Mouse (Mus musculus) stomach, embryonic 14.5 days (tissue): ENCODE results near the gene Hist1h2af. TPM values are rescaled to one million over a fixed set of nuclear protein-coding genes. Genes with fewer than 3 reads are reported as not detected.
"Not testable (repeated sequence)": the region's sequence is repeated elsewhere in the genome, so short reads cannot be mapped to it uniquely, and the experiment has no call there.

ENCODE experiments used
- ATAC-seq: fragments of 200-750 bp; cut with Nextera tagmentation; 2 replicates; pipeline ENCODE4 v1.8.0; 2017; ENCODE audit warnings: low read depth, moderate TSS enrichment; ENCODE audit not compliant: insufficient number of reproducible peaks, insufficient read depth, low FRiP score
- H3K27ac ChIP-seq: fragments of 300-500 bp; sonication (generic); 2 replicates; pipeline ENCODE4 v1.5.1; 2014; ENCODE audit warnings: mild to moderate bottlenecking, low read length, moderate library complexity, mixed read lengths
- H3K27me3 ChIP-seq: fragments of 300-500 bp; sonication (generic); 2 replicates; pipeline ENCODE4 v1.6.1; 2014; ENCODE audit warnings: low read length, control low read depth, mixed read lengths; ENCODE audit not compliant: control insufficient read depth, insufficient read depth
- H3K36me3 ChIP-seq: fragments of 300-500 bp; sonication (generic); 2 replicates; pipeline ENCODE4 v1.6.1; 2014; ENCODE audit warnings: mild to moderate bottlenecking, control low read depth, low read length, moderate library complexity, mixed read lengths; ENCODE audit not compliant: control insufficient read depth, insufficient read depth
- H3K4me1 ChIP-seq: fragments of 300-500 bp; sonication (generic); 2 replicates; pipeline ENCODE4 v1.6.1; 2014; ENCODE audit warnings: low read length, control low read depth, mixed read lengths; ENCODE audit not compliant: control insufficient read depth, insufficient read depth
- H3K4me2 ChIP-seq: fragments of 300-500 bp; sonication (generic); replicated peaks from 2 replicates; pipeline ENCODE4 v1.6.1; 2014; ENCODE audit warnings: low read depth, low read length, control low read depth
- H3K4me3 ChIP-seq: fragments of 300-500 bp; sonication (generic); 2 replicates; pipeline ENCODE4 v1.5.1; 2014; ENCODE audit warnings: low read depth, low read length, control low read depth
- H3K9ac ChIP-seq: fragments of 300-500 bp; sonication (generic); replicated peaks from 2 replicates; pipeline ENCODE4 v1.6.1; 2014; ENCODE audit warnings: low read depth, mild to moderate bottlenecking, control low read depth, low read length, moderate library complexity, mixed read lengths
- H3K9me3 ChIP-seq: fragments of 300-500 bp; sonication (generic); 2 replicates; pipeline ENCODE4 v1.6.1; 2016; ENCODE audit warnings: low read depth, low read length, control low read depth; ENCODE audit not compliant: control insufficient read depth
- WGBS: fragments of 180-500 bp; shearing (Covaris S2); extraction: QIAGEN DNeasy Blood & Tissue Kit; methylation state at CpG from one replicate; pipeline ENCODE4 v1.1.7; 2014; 5-methylcytosine and 5-hydroxymethylcytosine counted together
- polyA plus RNA-seq: library from polyadenylated mRNA; unstranded; fragments of >200 nt; fragmentation: Nextera tagmentation; extraction: Ambion mirVana; gene quantifications from 2 replicates; pipeline ENCODE4 v1.2.1, GENCODE M21; 2014

The Hist1h2af gene
- polyA plus RNA-seq, 1 experiment from 2014 or later: 14.1 TPM

- not testable (repeated sequence) for H3K27me3 ChIP-seq, H3K9me3 ChIP-seq, H3K4me1 ChIP-seq, H3K36me3 ChIP-seq
- under 1% methylated on average over 26 of the region's 42 CpGs for WGBS
- peak; percentile 96 for ATAC-seq
- Histone ChIP-seq H3K4me2 (peak within 1 kb of the TSS; percentile 59), H3K4me3 (peak within 1 kb of the TSS; percentile 38), H3K9ac (peak within 1 kb of the TSS; percentile 57), H3K27ac (peak within 1 kb of the TSS; percentile 94)
Observed at GRCm38 (mm10) chr13:23542999-23543607, 9.4 kb downstream of the Hist1h2af start, which contains the start of gene Hist1h2bh. Gene Hist1h2bh, minus strand, starts transcription at chr13:23543392.

GRCm38 (mm10) chr13:23543965-23544786, 10.5 kb downstream of the Hist1h2af start, which contains the start of gene Hist1h3f:
Gene Hist1h3f, plus strand, starts transcription at chr13:23544052.
- H3K4me2 ChIP-seq: peak within 1 kb of the TSS; percentile 59
- H3K9ac ChIP-seq: peak within 1 kb of the TSS; percentile 57
- WGBS: under 1% methylated on average over 24 of the region's 45 CpGs
- H3K27ac ChIP-seq: peak within 1 kb of the TSS; percentile 94
- peak; percentile 91 for ATAC-seq
- no peaks in the 10 kb centered on the region for H3K36me3 ChIP-seq
- H3K27me3 ChIP-seq: no peaks in the 10 kb centered on the region
- no peaks in the 10 kb centered on the region for H3K9me3 ChIP-seq
- H3K4me3 ChIP-seq: peak within 1 kb of the TSS; percentile 38
- no peaks in the 10 kb centered on the region for H3K4me1 ChIP-seq

- peak overlapping the region; percentile 28; the same call in 1 of the 2 replicates for H3K4me2 ChIP-seq
- H3K27ac ChIP-seq: peak overlapping the region; percentile 94
- not testable (repeated sequence) for ATAC-seq, H3K4me1 ChIP-seq, H3K9me3 ChIP-seq, H3K36me3 ChIP-seq, H3K9ac ChIP-seq, H3K27me3 ChIP-seq
- peak overlapping the region; percentile 32 for H3K4me3 ChIP-seq
- WGBS: 1% methylated on average over 11 of the region's 14 CpGs
Observed at GRCm38 (mm10) chr13:23544787-23545120, 11.0 kb downstream of the Hist1h2af start.

GRCm38 (mm10) chr13:23546694-23547093, 13.0 kb downstream of the Hist1h2af start:
- Histone ChIP-seq H3K4me2 (no peak overlapping the region), H3K36me3 (no peaks in the 10 kb centered on the region), H3K9ac (no peak overlapping the region), H3K27ac (no peak overlapping the region), H3K27me3 (no peaks in the 10 kb centered on the region), H3K4me3 (no peak overlapping the region), H3K4me1 (no peaks in the 10 kb centered on the region), H3K9me3 (no peaks in the 10 kb centered on the region)
- ATAC-seq: no peak
- WGBS: 66% methylated on average over 5 of the region's 5 CpGs

GRCm38 (mm10) chr13:23550761-23551145, 17.0 kb downstream of the Hist1h2af start:
- peak overlapping the region; percentile 55 for H3K9ac ChIP-seq
- H3K27ac ChIP-seq: peak overlapping the region; percentile 88
- 5% methylated on average over 3 of the region's 3 CpGs for WGBS
- peak overlapping the region; percentile 56 for H3K4me2 ChIP-seq
- ATAC-seq: no peak
- no peaks in the 10 kb centered on the region for H3K36me3 ChIP-seq
- no peaks in the 10 kb centered on the region for H3K27me3 ChIP-seq
- H3K4me1 ChIP-seq: peaks cover 8% of the 10 kb centered on the region; the same call in 1 of the 2 replicates
- H3K4me3 ChIP-seq: peak overlapping the region; percentile 39
- no peaks in the 10 kb centered on the region for H3K9me3 ChIP-seq

GRCm38 (mm10) chr13:23551146-23551834, 17.6 kb downstream of the Hist1h2af start, which contains the start of gene Hist1h4f:
Gene Hist1h4f, minus strand, starts transcription at chr13:23551648.
- ATAC-seq: peak; percentile 81

GRCm38 (mm10) chr13:23551931-23552914, 18.5 kb downstream of the Hist1h2af start:
- Histone ChIP-seq H3K27ac (peak overlapping the region; percentile 88), H3K9ac (no peak overlapping the region), H3K4me1 (peaks cover 11% of the 10 kb centered on the region; the same call in 1 of the 2 replicates), H3K9me3 (no peaks in the 10 kb centered on the region), H3K27me3 (no peaks in the 10 kb centered on the region), H3K36me3 (no peaks in the 10 kb centered on the region), H3K4me3 (peak overlapping the region; percentile 39; the same call in 1 of the 2 replicates), H3K4me2 (peak overlapping the region; percentile 56)
- no peak for ATAC-seq
- WGBS: 46% methylated on average over 8 of the region's 8 CpGs

More at GRCm38 (mm10) chr13:23551146-23551834, 17.6 kb downstream of the Hist1h2af start, which contains the start of gene Hist1h4f:
- H3K4me1 ChIP-seq, H3K36me3 ChIP-seq, H3K9me3 ChIP-seq, H3K27me3 ChIP-seq: not testable (repeated sequence)
- H3K27ac ChIP-seq: peak within 1 kb of the TSS; percentile 88
- peak within 1 kb of the TSS; percentile 55 for H3K9ac ChIP-seq
- peak within 1 kb of the TSS; percentile 39 for H3K4me3 ChIP-seq
- WGBS: under 1% methylated on average over 47 of the region's 47 CpGs
- H3K4me2 ChIP-seq: peak within 1 kb of the TSS; percentile 56
